Mouse (Mus musculus): ENCODE results near the gene Tmem200a. TPM values are rescaled to one million over a fixed set of nuclear protein-coding genes. Genes with fewer than 3 reads are reported as not detected.

The Tmem200a gene
- polyA plus RNA-seq, 1 experiment = 6.0 TPM

DNA sequence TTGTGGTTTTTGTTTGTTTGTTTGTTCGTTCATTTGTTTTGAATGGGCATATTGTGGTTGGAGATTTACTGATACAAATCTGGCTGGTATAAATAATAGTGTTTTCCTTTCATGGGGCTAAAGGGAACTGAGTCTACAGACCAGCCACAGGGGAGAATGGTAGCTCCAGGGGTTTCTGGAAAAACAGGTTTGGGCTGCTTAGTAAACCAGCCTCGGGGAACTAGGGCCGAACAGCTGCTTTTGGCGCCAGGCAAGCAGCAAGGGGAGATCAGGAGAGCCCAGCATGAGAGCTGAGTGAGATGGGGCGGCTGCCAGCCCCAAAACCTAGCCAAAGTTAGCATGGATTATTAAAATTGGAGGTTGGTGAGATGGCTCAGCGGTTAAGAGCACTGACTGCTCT lies 191.6 kb downstream of the Tmem200a start:
- Histone ChIP-seq H3K27ac (ENCODE audit: insufficient read depth, low read length) (peak overlapping the region; percentile 89), H3K36me3 (ENCODE audit: control insufficient read depth, insufficient read depth, low read length, poor library complexity, severe bottlenecking) (no peaks in the 10 kb centered on the region), H3K9me3 (replicated peaks; ENCODE audit: control insufficient read depth, insufficient read depth, low read length, poor library complexity, severe bottlenecking) (no peaks in the 10 kb centered on the region), H3K27me3 (ENCODE audit: control insufficient read depth, insufficient read depth, low read length, poor library complexity, severe bottlenecking) (no peaks in the 10 kb centered on the region), H3K4me1 (ENCODE audit: control insufficient read depth, insufficient read depth, low read length) (peaks cover 4% of the 10 kb centered on the region), H3K4me3 (ENCODE audit: low read depth, low read length) (no peak overlapping the region), H3K9ac (ENCODE audit: low read depth, poor library complexity, severe bottlenecking) (no peak overlapping the region)
- TF ChIP-seq EP300 (IDR thresholded peaks at IDR 0.05; ENCODE audit: insufficient read depth, low read depth, low read length) (peak; percentile 84), POLR2A (IDR thresholded peaks at IDR 0.05; ENCODE audit: insufficient read depth, low read length) (no peak)

DNA sequence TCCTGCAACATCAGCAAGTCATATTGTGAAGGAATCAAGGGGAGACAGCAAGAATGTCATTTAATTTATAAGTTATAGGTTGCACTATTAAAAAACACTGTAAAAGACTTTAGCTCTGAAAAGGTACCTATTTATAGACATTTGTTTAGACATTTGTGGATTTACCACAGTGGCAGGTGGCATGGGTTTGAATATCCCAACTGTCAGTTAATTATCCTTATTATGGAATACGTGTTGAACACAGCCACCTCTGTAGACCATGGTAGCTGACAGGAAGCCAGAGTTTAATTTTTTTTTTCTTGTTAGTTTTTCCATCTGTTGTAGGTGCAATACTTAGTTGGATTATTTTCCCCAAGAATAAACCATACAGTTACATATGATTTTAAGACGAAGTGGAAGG lies 194.3 kb downstream of the Tmem200a start:
- no peak overlapping the region for H3K4me3 ChIP-seq (ENCODE audit: low read depth, low read length)
- H3K9me3 ChIP-seq (replicated peaks; ENCODE audit: control insufficient read depth, insufficient read depth, low read length, poor library complexity, severe bottlenecking) = no peaks in the 10 kb centered on the region
- peaks cover 4% of the 10 kb centered on the region for H3K4me1 ChIP-seq (ENCODE audit: control insufficient read depth, insufficient read depth, low read length)
- no peak overlapping the region for H3K27ac ChIP-seq (ENCODE audit: insufficient read depth, low read length)
- H3K9ac ChIP-seq (ENCODE audit: low read depth, poor library complexity, severe bottlenecking) = no peak overlapping the region
- H3K27me3 ChIP-seq (ENCODE audit: control insufficient read depth, insufficient read depth, low read length, poor library complexity, severe bottlenecking) = no peaks in the 10 kb centered on the region
- no peak for TF ChIP-seq CTCF (IDR thresholded peaks at IDR 0.05; ENCODE audit: low read depth, low read length)
- no peak for TF ChIP-seq EP300 (IDR thresholded peaks at IDR 0.05; ENCODE audit: insufficient read depth, low read depth, low read length)
- TF ChIP-seq POLR2A (IDR thresholded peaks at IDR 0.05; ENCODE audit: insufficient read depth, low read length) = no peak
- no peaks in the 10 kb centered on the region for H3K36me3 ChIP-seq (ENCODE audit: control insufficient read depth, insufficient read depth, low read length, poor library complexity, severe bottlenecking)

GRCm38 (mm10) chr10:25877731-25878130 lies 201.1 kb downstream of the Tmem200a start:
- Histone ChIP-seq H3K4me3 (ENCODE audit: low read depth, low read length) (no peak overlapping the region), H3K9ac (ENCODE audit: low read depth, poor library complexity, severe bottlenecking) (no peak overlapping the region), H3K36me3 (ENCODE audit: control insufficient read depth, insufficient read depth, low read length, poor library complexity, severe bottlenecking) (no peaks in the 10 kb centered on the region), H3K4me1 (ENCODE audit: control insufficient read depth, insufficient read depth, low read length) (no peaks in the 10 kb centered on the region), H3K27ac (ENCODE audit: insufficient read depth, low read length) (no peak overlapping the region), H3K9me3 (replicated peaks; ENCODE audit: control insufficient read depth, insufficient read depth, low read length, poor library complexity, severe bottlenecking) (no peaks in the 10 kb centered on the region), H3K27me3 (ENCODE audit: control insufficient read depth, insufficient read depth, low read length, poor library complexity, severe bottlenecking) (no peaks in the 10 kb centered on the region)
- TF ChIP-seq EP300 (IDR thresholded peaks at IDR 0.05; ENCODE audit: insufficient read depth, low read depth, low read length) = no peak

- Histone ChIP-seq H3K27ac (ENCODE audit: insufficient read depth, low read length) (no peak overlapping the region), H3K9ac (ENCODE audit: low read depth, poor library complexity, severe bottlenecking) (no peak overlapping the region), H3K4me1 (ENCODE audit: control insufficient read depth, insufficient read depth, low read length) (no peaks in the 10 kb centered on the region), H3K36me3 (ENCODE audit: control insufficient read depth, insufficient read depth, low read length, poor library complexity, severe bottlenecking) (no peaks in the 10 kb centered on the region), H3K9me3 (replicated peaks; ENCODE audit: control insufficient read depth, insufficient read depth, low read length, poor library complexity, severe bottlenecking) (no peaks in the 10 kb centered on the region), H3K4me3 (ENCODE audit: low read depth, low read length) (no peak overlapping the region), H3K27me3 (ENCODE audit: control insufficient read depth, insufficient read depth, low read length, poor library complexity, severe bottlenecking) (no peaks in the 10 kb centered on the region)
- TF ChIP-seq POLR2A (IDR thresholded peaks at IDR 0.05; ENCODE audit: insufficient read depth, low read length) = no peak
- no peak for TF ChIP-seq CTCF (IDR thresholded peaks at IDR 0.05; ENCODE audit: low read depth, low read length)
- no peak for TF ChIP-seq EP300 (IDR thresholded peaks at IDR 0.05; ENCODE audit: insufficient read depth, low read depth, low read length)
Measured at GRCm38 (mm10) chr10:25876809-25877208, 202.0 kb downstream of the Tmem200a start.

DNA sequence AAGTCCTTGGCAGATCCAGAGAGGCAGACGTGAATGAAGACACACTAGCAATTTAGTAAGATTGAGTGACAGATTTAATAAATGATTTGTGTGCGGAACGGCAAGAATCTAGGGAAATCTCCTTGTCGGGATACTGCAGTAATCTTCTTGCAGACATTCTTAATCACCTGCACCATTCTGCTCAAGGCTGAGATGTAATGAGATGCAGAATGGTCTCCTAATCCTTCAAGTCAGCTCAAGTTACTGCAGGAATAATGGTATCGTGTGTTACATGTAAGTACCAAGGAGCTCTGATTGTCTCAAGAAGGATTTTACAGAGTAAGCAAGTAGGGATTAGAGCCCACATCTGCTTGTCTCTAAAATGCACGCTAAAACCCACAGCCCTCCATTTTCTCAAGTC lies 210.1 kb downstream of the Tmem200a start:
- no peaks in the 10 kb centered on the region for H3K27me3 ChIP-seq (ENCODE audit: control insufficient read depth, insufficient read depth, low read length, poor library complexity, severe bottlenecking)
- H3K27ac ChIP-seq (ENCODE audit: insufficient read depth, low read length) = no peak overlapping the region
- H3K36me3 ChIP-seq (ENCODE audit: control insufficient read depth, insufficient read depth, low read length, poor library complexity, severe bottlenecking) = no peaks in the 10 kb centered on the region
- no peak overlapping the region for H3K4me3 ChIP-seq (ENCODE audit: low read depth, low read length)
- no peaks in the 10 kb centered on the region for H3K9me3 ChIP-seq (replicated peaks; ENCODE audit: control insufficient read depth, insufficient read depth, low read length, poor library complexity, severe bottlenecking)
- no peaks in the 10 kb centered on the region for H3K4me1 ChIP-seq (ENCODE audit: control insufficient read depth, insufficient read depth, low read length)
- H3K9ac ChIP-seq (ENCODE audit: low read depth, poor library complexity, severe bottlenecking) = no peak overlapping the region
- TF ChIP-seq CTCF (IDR thresholded peaks at IDR 0.05; ENCODE audit: low read depth, low read length) (no peak), EP300 (IDR thresholded peaks at IDR 0.05; ENCODE audit: insufficient read depth, low read depth, low read length) (no peak), POLR2A (IDR thresholded peaks at IDR 0.05; ENCODE audit: insufficient read depth, low read length) (no peak)

Other genes starting within 250 kb of the Tmem200a start
- not detected in 2 replicates for gene Gm9767, start 797 bp downstream of the Tmem200a start, polyA plus RNA-seq (2011; ENCODE audit: insufficient read depth, insufficient read length, low read depth, missing spikeins)
- 0.38 TPM in 1 of 2 replicates, not detected in the other for gene Samd3, start 150.7 kb upstream of the Tmem200a start, polyA plus RNA-seq (2011; ENCODE audit: insufficient read depth, insufficient read length, low read depth, missing spikeins)